Mouse (Mus musculus): ENCODE data around the gene Gm20388.

- TF ChIP-seq CTCF (IDR thresholded peaks at IDR 0.05; ENCODE audit: low read depth, low read length) (no peak), TAL1 (conservative IDR thresholded peaks at IDR 0.05; ENCODE audit: low read depth, low read length) (no peak), GATA2 (IDR thresholded peaks at IDR 0.05; ENCODE audit: borderline replicate concordance, low read depth, low read length) (no peak)
Measured at GRCm38 (mm10) chr8:124306574-124306973, 4395.9 kb downstream of the Gm20388 start.

All from G1E (cell line).